Mouse (Mus musculus) embryonic facial prominence, embryonic 11.5 days (tissue): ENCODE measurements around the gene Helz2. TPM values are rescaled to one million over a fixed set of nuclear protein-coding genes. Genes with fewer than 3 reads are reported as not detected.
"Not testable (repeated sequence)": the region's sequence is repeated elsewhere in the genome, so short reads cannot be mapped to it uniquely, and the experiment has no call there.

Source experiments
- ATAC-seq: fragments of 200-750 bp; cut with Nextera tagmentation; replicated peaks from 2 replicates; pipeline ENCODE4 v1.8.0; 2017; ENCODE audit warnings: low read depth; ENCODE audit not compliant: insufficient number of reproducible peaks, low FRiP score, low TSS enrichment
- DNase-seq: peaks from one replicate; pipeline ENCODE4 v3.0.0-alpha.2; 2015; ENCODE audit warnings: low spot score
- H3K27ac ChIP-seq: fragments of 300-500 bp; sonication (generic); replicated peaks from 2 replicates; pipeline ENCODE4 v1.5.1; 2014; ENCODE audit warnings: mild to moderate bottlenecking, low read depth, low read length, control low read depth
- H3K27me3 ChIP-seq: fragments of 300-500 bp; sonication (generic); 2 replicates; pipeline ENCODE4 v1.6.1; 2014; ENCODE audit warnings: mild to moderate bottlenecking, low read length, moderate library complexity, mixed read lengths; ENCODE audit not compliant: control insufficient read depth, insufficient read depth
- H3K36me3 ChIP-seq: fragments of 300-500 bp; sonication (generic); replicated peaks from 2 replicates; pipeline ENCODE4 v1.6.1; 2014; ENCODE audit warnings: low read depth, mild to moderate bottlenecking, low read length, moderate library complexity, mixed read lengths; ENCODE audit not compliant: control insufficient read depth, insufficient read depth
- H3K4me1 ChIP-seq: fragments of 300-500 bp; sonication (generic); 2 replicates; pipeline ENCODE4 v1.6.1; 2014; ENCODE audit warnings: low read length, mixed read lengths; ENCODE audit not compliant: control insufficient read depth, insufficient read depth
- H3K4me2 ChIP-seq: fragments of 300-500 bp; sonication (generic); 2 replicates; pipeline ENCODE4 v1.6.1; 2014; ENCODE audit warnings: low read depth, mild to moderate bottlenecking, control low read depth, low read length, moderate library complexity
- H3K4me3 ChIP-seq: fragments of 300-500 bp; sonication (generic); 2 replicates; pipeline ENCODE4 v1.5.1; 2014; ENCODE audit warnings: low read depth, low read length, control low read depth
- H3K9ac ChIP-seq: fragments of 300-500 bp; sonication (generic); replicated peaks from 2 replicates; pipeline ENCODE4 v1.6.1; 2014; ENCODE audit warnings: mild to moderate bottlenecking, control low read depth, low read length
- H3K9me3 ChIP-seq: fragments of 300-500 bp; sonication (generic); replicated peaks from 2 replicates; pipeline ENCODE4 v1.6.1; 2016; ENCODE audit warnings: mild to moderate bottlenecking, low read length, inconsistent platforms, mixed read lengths; ENCODE audit not compliant: control insufficient read depth
- whole genome bisulfite sequencing: fragments of 180-500 bp; shearing (Covaris S2); extraction: QIAGEN DNeasy Blood & Tissue Kit; methylation state at CpG from one replicate; pipeline ENCODE4 v1.1.7; 2014; 5-methylcytosine and 5-hydroxymethylcytosine counted together
- polyA plus RNA-seq: library from polyadenylated mRNA; unstranded; fragments of >200 nt; fragmentation: Nextera tagmentation; extraction: Ambion mirVana; gene quantifications from 2 replicates; pipeline ENCODE4 v1.2.1, GENCODE M21; 2014

The Helz2 gene
- polyA plus RNA-seq, 1 experiment from 2014 or later: 0.70 TPM

- Histone ChIP-seq H3K4me3 (no peak overlapping the region), H3K9me3 (no peaks in the 10 kb centered on the region), H3K9ac (no peak overlapping the region), H3K27me3 (0 out of 2 replicates have a peak, but pooled peaks cover 2% of the 10 kb centered on the region), H3K4me1 (no peaks in the 10 kb centered on the region), H3K27ac (no peak overlapping the region), H3K4me2 (no peak overlapping the region), H3K36me3 (no peaks in the 10 kb centered on the region)
- no peak for DNase-seq
- no peak for ATAC-seq
- WGBS: 80% methylated on average over 5 of the region's 5 CpGs
Measured at GRCm38 (mm10) chr2:181205678-181206077, 36.1 kb downstream of the Helz2 start.

- H3K27me3 ChIP-seq: no peaks in the 10 kb centered on the region
- WGBS: 81% methylated on average over 6 of the region's 6 CpGs
- H3K36me3 ChIP-seq: no peaks in the 10 kb centered on the region
- DNase-seq: no peak
- no peaks in the 10 kb centered on the region for H3K9me3 ChIP-seq
- no peak overlapping the region for H3K9ac ChIP-seq
- no peak overlapping the region for H3K4me3 ChIP-seq
- no peak overlapping the region for H3K4me2 ChIP-seq
- H3K27ac ChIP-seq: no peak overlapping the region
- ATAC-seq: no peak
- no peaks in the 10 kb centered on the region for H3K4me1 ChIP-seq
Measured at GRCm38 (mm10) chr2:181202886-181203285, 38.9 kb downstream of the Helz2 start.

- DNase-seq (no peak), ATAC-seq (no peak)
- H3K4me2 ChIP-seq: no peak within 1 kb of the TSS
- H3K9ac ChIP-seq: no peak within 1 kb of the TSS
- no peaks in the 10 kb centered on the region for H3K36me3 ChIP-seq
- H3K27ac ChIP-seq: no peak within 1 kb of the TSS
- H3K4me1 ChIP-seq: no peaks in the 10 kb centered on the region
- H3K27me3 ChIP-seq: no peaks in the 10 kb centered on the region
- no peak within 1 kb of the TSS for H3K4me3 ChIP-seq
- H3K9me3 ChIP-seq: no peaks in the 10 kb centered on the region
- 86% methylated on average over 3 of the region's 3 CpGs for WGBS
Measured at GRCm38 (mm10) chr2:181202422-181202821, 39.4 kb downstream of the Helz2 start, which contains the start of gene Ptk6. Gene Ptk6 (minus strand): TSS chr2:181202789.

GRCm38 (mm10) chr2:181201606-181202005, 40.2 kb downstream of the Helz2 start:
- Histone ChIP-seq H3K9ac (no peak overlapping the region), H3K27ac (no peak overlapping the region), H3K36me3 (no peaks in the 10 kb centered on the region), H3K4me2 (no peak overlapping the region), H3K4me1 (no peaks in the 10 kb centered on the region), H3K27me3 (no peaks in the 10 kb centered on the region), H3K4me3 (no peak overlapping the region), H3K9me3 (no peaks in the 10 kb centered on the region)
- 64% methylated on average over 3 of the region's 3 CpGs for WGBS
- no peak for ATAC-seq
- no peak for DNase-seq

GRCm38 (mm10) chr2:181196628-181197300, 45.1 kb downstream of the Helz2 start:
- Histone ChIP-seq H3K4me3 (no peak overlapping the region), H3K27me3 (no peaks in the 10 kb centered on the region), H3K9me3 (no peaks in the 10 kb centered on the region), H3K36me3 (no peaks in the 10 kb centered on the region), H3K9ac (no peak overlapping the region), H3K27ac (no peak overlapping the region), H3K4me2 (no peak overlapping the region), H3K4me1 (no peaks in the 10 kb centered on the region)
- WGBS: 78% methylated on average over 4 of the region's 4 CpGs
- ATAC-seq (no peak), DNase-seq (no peak)

GRCm38 (mm10) chr2:181193044-181193443, 48.8 kb downstream of the Helz2 start:
- no peak overlapping the region for H3K4me3 ChIP-seq
- no peak for ATAC-seq
- 82% methylated on average over 3 of the region's 3 CpGs for WGBS

GRCm38 (mm10) chr2:181191936-181192335, 49.9 kb downstream of the Helz2 start:
- Histone ChIP-seq H3K4me3 (no peak overlapping the region), H3K9me3 (no peaks in the 10 kb centered on the region), H3K27me3 (no peaks in the 10 kb centered on the region), H3K36me3 (no peaks in the 10 kb centered on the region), H3K4me2 (no peak overlapping the region), H3K27ac (no peak overlapping the region), H3K9ac (no peak overlapping the region), H3K4me1 (peaks cover 5% of the 10 kb centered on the region; the same call in 1 of the 2 replicates)
- WGBS: 70% methylated on average over 4 of the region's 4 CpGs
- DNase-seq (no peak), ATAC-seq (no peak)

More at GRCm38 (mm10) chr2:181193044-181193443, 48.8 kb downstream of the Helz2 start:
- no peak for DNase-seq
- Histone ChIP-seq H3K36me3 (no peaks in the 10 kb centered on the region), H3K9ac (no peak overlapping the region), H3K27me3 (no peaks in the 10 kb centered on the region), H3K9me3 (no peaks in the 10 kb centered on the region), H3K4me1 (peaks cover 5% of the 10 kb centered on the region; the same call in 1 of the 2 replicates), H3K4me2 (no peak overlapping the region), H3K27ac (no peak overlapping the region)

GRCm38 (mm10) chr2:181191385-181191784, 50.4 kb downstream of the Helz2 start:
- not testable (repeated sequence) for H3K4me3 ChIP-seq, H3K4me1 ChIP-seq, H3K27me3 ChIP-seq, H3K27ac ChIP-seq, H3K9ac ChIP-seq, H3K9me3 ChIP-seq, ATAC-seq, H3K36me3 ChIP-seq, DNase-seq, H3K4me2 ChIP-seq
- 69% methylated on average over 4 of the region's 4 CpGs for WGBS
